Mouse (Mus musculus) spleen, adult 2 months (tissue): ENCODE results near the gene Map2k6.

Source experiments
- CTCF ChIP-seq: fragments of 200-500 bp; IDR thresholded peaks from 2 replicates; pipeline ENCODE4 v1.5.1; 2011; ENCODE audit warnings: mild to moderate bottlenecking, inconsistent platforms; ENCODE audit not compliant: insufficient read depth, insufficient read length, insufficient replicate concordance; ENCODE audit errors: extremely low read depth
- POLR2A ChIP-seq: fragments of 200-500 bp; IDR thresholded peaks from 2 replicates; pipeline ENCODE4 v1.6.1; 2011; ENCODE audit warnings: low read depth, low read length, inconsistent platforms

DNA sequence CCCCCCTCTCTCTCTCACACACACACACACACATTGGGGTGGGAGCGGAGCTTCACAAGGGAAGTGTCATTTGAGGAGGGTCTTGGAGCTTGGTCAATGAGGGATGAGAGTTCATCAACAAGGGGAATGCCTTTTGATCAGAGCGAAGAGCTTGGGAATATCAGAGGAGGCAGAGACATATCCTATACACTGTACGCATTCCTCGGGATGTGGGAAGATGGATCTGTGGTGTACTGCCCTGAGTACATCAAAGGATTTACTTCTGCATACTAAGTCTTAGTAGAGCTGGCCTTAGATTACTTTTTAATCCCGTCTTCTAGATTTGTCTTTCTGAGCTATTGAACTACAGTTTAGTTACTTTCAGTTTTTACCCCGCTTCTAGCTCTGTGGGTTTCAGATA is 30.1 kb downstream of the Map2k6 start:
- TF ChIP-seq CTCF (no peak), POLR2A (no peak)
